Mouse (Mus musculus) erythroblast, adult 5-6 weeks (primary cell): ENCODE data around the gene Yae1d1. TPM values are rescaled to one million over a fixed set of nuclear protein-coding genes. Genes with fewer than 3 reads are reported as not detected.

Experiments
- ATAC-seq: replicated peaks from 2 replicates; pipeline ENCODE4 v1.8.0; 2016; ENCODE audit warnings: moderate number of reproducible peaks, mild to moderate bottlenecking, moderate TSS enrichment, inconsistent platforms; ENCODE audit not compliant: poor library complexity, low FRiP score, severe bottlenecking
- total RNA-seq, 2 experiments: library from RNA; stranded (forward) in 1 of 2; stranded (reverse) in 1 of 2; fragments of 150-400 nt in 1 of 2; fragments of 200-764, 138-1000 nt in 1 of 2; gene quantifications; 2 replicates each; pipeline versions ENCODE4 v1.2.3 to v1.2.4; 2015 to 2017; ENCODE audit warnings: low replicate concordance in 2 of 2

Gene Yae1d1
- total RNA-seq, 2 experiments from 2014 or later: 0.68 to 0.77 TPM

DNA sequence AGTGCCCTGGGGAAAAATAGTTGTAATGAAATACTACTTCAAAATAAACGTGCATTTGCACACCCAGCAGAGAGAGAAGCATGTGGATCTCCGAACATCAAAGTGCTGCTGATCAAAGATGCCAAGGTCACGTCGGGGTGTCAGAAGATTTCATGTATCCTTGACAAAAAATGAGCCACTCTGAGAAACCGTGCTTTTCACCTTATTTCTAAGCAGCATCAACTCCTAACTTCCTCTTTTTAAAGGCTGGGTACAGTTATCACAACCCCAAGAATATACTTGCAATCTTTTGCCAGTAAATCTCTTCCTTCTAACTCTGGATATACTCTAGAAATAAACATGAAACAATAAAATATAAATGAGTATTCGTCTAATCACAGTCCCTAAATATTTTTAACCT is 50.8 kb downstream of the Yae1d1 start:
- ATAC-seq: no peak

Other genes with a start within 250 kb of the Yae1d1 start
- gene Cdk13, start 188.3 kb downstream of the Yae1d1 start, total RNA-seq (2015; ENCODE audit: low replicate concordance): 38.6 and 42.0 TPM in 2 replicates
- gene Cdk13, start 188.3 kb downstream of the Yae1d1 start, total RNA-seq (2017; ENCODE audit: low replicate concordance): 48.7 and 49.8 TPM in 2 replicates
- 7.1 and 12.1 TPM in 2 replicates for gene Rala, start 49.1 kb downstream of the Yae1d1 start, total RNA-seq (2015; ENCODE audit: low replicate concordance)
- gene Rala, start 49.1 kb downstream of the Yae1d1 start, total RNA-seq (2017; ENCODE audit: low replicate concordance): 5.9 and 6.6 TPM in 2 replicates